Mouse (Mus musculus) MEL (cell line): ENCODE measurements around the gene Cd163.

ENCODE experiments used
- CHD1 ChIP-seq: IDR thresholded peaks from 2 replicates; pipeline ENCODE4 v1.6.1; 2012; ENCODE audit warnings: low read depth, mild to moderate bottlenecking, inconsistent platforms, low read length, improper control_type of control experiment
- MAZ ChIP-seq: IDR thresholded peaks from 2 replicates; pipeline ENCODE4 v1.6.1; 2012; ENCODE audit warnings: low read depth, mild to moderate bottlenecking, inconsistent platforms, low read length, improper control_type of control experiment
- POLR2A ChIP-seq, 2 experiments: IDR thresholded peaks; 2 replicates each; pipeline ENCODE4 v1.6.1; 2011 to 2012; ENCODE audit warnings: low read length in 2 of 2, mild to moderate bottlenecking in 2 of 2, control low read depth in 1 of 2, improper control_type of control experiment in 1 of 2, low read depth in 1 of 2, moderate library complexity in 1 of 2; ENCODE audit not compliant: control insufficient read depth in 1 of 2, insufficient read depth in 1 of 2, poor library complexity in 1 of 2

DNA sequence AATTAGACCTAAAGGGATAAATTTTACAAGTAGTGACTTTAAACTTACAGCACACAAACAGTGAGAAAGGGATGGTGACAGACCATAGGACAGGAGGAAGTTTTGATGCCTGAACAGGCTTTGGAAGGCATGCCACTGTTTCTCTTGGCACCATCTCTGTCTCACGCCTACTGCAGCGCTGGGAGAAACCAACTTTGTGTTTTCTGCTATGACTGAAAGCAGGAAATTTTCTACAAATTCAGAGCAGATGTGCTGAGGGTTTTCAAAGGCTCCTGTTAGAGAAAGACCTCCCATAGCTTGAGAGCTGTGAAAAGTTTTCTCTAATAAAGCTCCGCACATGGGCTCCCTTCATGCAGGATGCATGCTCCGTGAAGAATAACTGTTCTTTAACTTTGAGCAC, 40.6 kb downstream of the Cd163 start:
- TF ChIP-seq MAZ (no peak), POLR2A (IDR thresholded peaks at IDR 0.05; ENCODE audit: control insufficient read depth in 1 of 2, insufficient read depth in 1 of 2, low read depth in 1 of 2, low read length in 2 of 2, poor library complexity in 1 of 2) (no peak), CHD1 (no peak)
